Mouse (Mus musculus) MN1 (cell line): ENCODE data around the gene Mfsd4b3.
"Not testable (repeated sequence)": the region's sequence is repeated elsewhere in the genome, so short reads cannot be mapped to it uniquely, and the experiment has no call there.

Experiments used
- DNase-seq: peaks from one replicate; pipeline ENCODE4 v3.0.0-alpha.2; 2016; ENCODE audit warnings: low spot score

Mfsd4b3 gene

GRCm38 (mm10) chr10:39959761-39960440, at the start of gene Mfsd4b3:
Mfsd4b3 (minus strand) TSS chr10:39960153.
- peak; percentile 83 for DNase-seq

- DNase-seq = no peak
These were observed 49.6 kb upstream of the Mfsd4b3 start for GRCm38 (mm10) chr10:40009591-40009990.

- not testable (repeated sequence) for DNase-seq
These were observed 48.9 kb upstream of the Mfsd4b3 start for GRCm38 (mm10) chr10:40008847-40009246.

GRCm38 (mm10) chr10:40007953-40008352, 48.0 kb upstream of the Mfsd4b3 start:
- no peak for DNase-seq

GRCm38 (mm10) chr10:40006963-40007362, 47.0 kb upstream of the Mfsd4b3 start:
- no peak for DNase-seq

- DNase-seq = no peak
These were observed 40.8 kb upstream of the Mfsd4b3 start for GRCm38 (mm10) chr10:40000746-40001145.

GRCm38 (mm10) chr10:39991155-39991554, 31.2 kb upstream of the Mfsd4b3 start:
- DNase-seq = no peak

GRCm38 (mm10) chr10:39986466-39986865, 26.5 kb upstream of the Mfsd4b3 start, which contains the start of gene Mfsd4b5:
Mfsd4b5 (minus strand) TSS chr10:39986646.
- no peak for DNase-seq

- DNase-seq = no peak
These were observed 22.7 kb upstream of the Mfsd4b3 start for GRCm38 (mm10) chr10:39982604-39983003.

- no peak for DNase-seq
These were observed 18.3 kb upstream of the Mfsd4b3 start for GRCm38 (mm10) chr10:39978231-39978630.

GRCm38 (mm10) chr10:39977346-39977745, 17.4 kb upstream of the Mfsd4b3 start:
- DNase-seq = no peak

- DNase-seq = no peak
These were observed 15.8 kb upstream of the Mfsd4b3 start for GRCm38 (mm10) chr10:39975771-39976170.

GRCm38 (mm10) chr10:39974982-39975381, 15.0 kb upstream of the Mfsd4b3 start:
- DNase-seq = no peak

GRCm38 (mm10) chr10:39967512-39967911, 7.6 kb upstream of the Mfsd4b3 start:
- DNase-seq = no peak

GRCm38 (mm10) chr10:39961906-39962305, 2.0 kb upstream of the Mfsd4b3 start:
- DNase-seq = no peak

GRCm38 (mm10) chr10:39960441-39960822, 479 bp upstream of the Mfsd4b3 start:
- no peak for DNase-seq

- DNase-seq = no peak
These were observed 1.7 kb downstream of the Mfsd4b3 start for GRCm38 (mm10) chr10:39958266-39958665.

- DNase-seq = no peak
These were observed 3.5 kb downstream of the Mfsd4b3 start for GRCm38 (mm10) chr10:39956340-39956878.

GRCm38 (mm10) chr10:39955163-39955562, 4.8 kb downstream of the Mfsd4b3 start:
- no peak for DNase-seq

GRCm38 (mm10) chr10:39949377-39949954, 10.5 kb downstream of the Mfsd4b3 start:
- no peak for DNase-seq

GRCm38 (mm10) chr10:39947195-39947594, 12.8 kb downstream of the Mfsd4b3 start:
- DNase-seq = not testable (repeated sequence)

- no peak for DNase-seq
These were observed 23.4 kb downstream of the Mfsd4b3 start for GRCm38 (mm10) chr10:39936553-39936952.

- no peak for DNase-seq
These were observed 33.3 kb downstream of the Mfsd4b3 start, which contains the start of gene Mfsd4b2 for GRCm38 (mm10) chr10:39926616-39927139. Mfsd4b2 (minus strand) TSS chr10:39926923.
